Mouse (Mus musculus) regulatory T cell (primary cell): ENCODE measurements at regions not wholly inside any gene's neighbourhood (a gene's known extent, or its start where the extent isn't known, plus 50 kb on each side); places are given as distances from the start of the nearest gene placed in this dataset.

Experiments
- in situ Hi-C: fragments of 300-600 bp; cut with MboI, MseI; formaldehyde crosslinking; loops from one replicate; pipeline ENCODE4 v1.15.1; 2025; ENCODE audit warnings: high pct_unique_total_duplicates

DNA sequence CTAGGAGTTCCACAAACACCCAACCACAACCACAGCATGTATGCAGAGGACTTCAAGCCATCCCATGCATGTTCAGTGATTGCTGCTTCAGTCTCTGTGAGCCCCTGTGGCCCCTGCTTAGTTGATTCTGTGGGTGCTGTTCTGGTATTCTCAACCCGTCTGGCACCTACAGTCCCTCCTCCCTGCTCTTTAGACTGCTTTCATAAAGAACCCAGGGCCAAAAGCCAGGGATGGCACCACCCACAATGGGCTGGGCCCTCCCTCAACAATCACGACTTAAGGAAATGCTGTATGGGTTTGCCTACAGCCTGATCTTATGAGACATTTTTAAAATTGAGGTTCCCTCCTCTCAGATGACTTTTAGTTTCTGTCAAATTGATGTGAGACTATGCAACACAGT, 58.9 kb upstream of the Bcl9 start:
- in situ Hi-C loops: no loop called here

GRCm38 (mm10) chr3:97355466-97355865, 57.7 kb upstream of the Bcl9 start:
- in situ Hi-C loops: no loop called here

- in situ Hi-C loops: no loop called here
Measured at GRCm38 (mm10) chr3:97353803-97354202, 56.1 kb upstream of the Bcl9 start.

GRCm38 (mm10) chr3:97352031-97352430, 54.3 kb upstream of the Bcl9 start:
- in situ Hi-C loops: no loop called here

DNA sequence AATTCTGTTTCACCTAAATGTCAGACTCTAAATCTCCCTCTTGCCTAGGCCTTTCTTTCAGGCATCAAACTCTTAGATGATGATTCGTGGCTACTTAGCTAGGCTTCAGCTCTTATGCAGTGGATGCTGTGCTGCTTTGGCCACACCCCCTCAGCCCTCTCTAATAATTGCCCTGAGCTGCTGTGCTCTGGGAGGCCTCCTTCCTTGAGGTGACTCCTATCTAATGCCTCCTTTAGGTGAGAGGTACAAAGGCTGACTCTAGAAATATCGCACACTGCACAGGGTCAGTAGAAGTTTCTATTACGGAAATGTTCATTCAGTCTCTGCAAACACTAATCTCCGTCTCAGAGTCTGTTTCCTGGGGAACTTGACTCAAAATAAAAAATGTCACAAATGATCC, 51.7 kb upstream of the Bcl9 start:
- in situ Hi-C loops: loop anchor here (25.0 kb wide), 1 partner anchor 262 kb away; no protein-coding TSS in a partner anchor
